Mouse (Mus musculus): Measurements from ENCODE around the gene Zdhhc5.

Zdhhc5 gene

GRCm38 (mm10) chr2:84714811-84715561 is at the start of gene Zdhhc5:
Gene Zdhhc5, minus strand, starts transcription at chr2:84715180.
- peak; percentile 98 for DNase-seq (ENCODE audit: low spot score)

GRCm38 (mm10) chr2:84762818-84763217 is 47.8 kb upstream of the Zdhhc5 start:
- DNase-seq (ENCODE audit: low spot score), result no peak

GRCm38 (mm10) chr2:84762295-84762694 is 47.3 kb upstream of the Zdhhc5 start:
- DNase-seq (ENCODE audit: low spot score), result no peak

GRCm38 (mm10) chr2:84761840-84762239 is 46.9 kb upstream of the Zdhhc5 start:
- no peak for DNase-seq (ENCODE audit: low spot score)

- DNase-seq (ENCODE audit: low spot score), result no peak
These were observed 46.3 kb upstream of the Zdhhc5 start for GRCm38 (mm10) chr2:84761309-84761708.

- no peak for DNase-seq (ENCODE audit: low spot score)
These were observed 45.8 kb upstream of the Zdhhc5 start for GRCm38 (mm10) chr2:84760777-84761176.

- DNase-seq (ENCODE audit: low spot score), result no peak
These were observed 43.7 kb upstream of the Zdhhc5 start for GRCm38 (mm10) chr2:84758542-84759127.

- DNase-seq (ENCODE audit: low spot score), result no peak
These were observed 42.2 kb upstream of the Zdhhc5 start for GRCm38 (mm10) chr2:84757026-84757682.

- DNase-seq (ENCODE audit: low spot score), result no peak
These were observed 41.3 kb upstream of the Zdhhc5 start for GRCm38 (mm10) chr2:84756245-84756644.

- DNase-seq (ENCODE audit: low spot score), result no peak
These were observed 35.1 kb upstream of the Zdhhc5 start for GRCm38 (mm10) chr2:84750115-84750514.

GRCm38 (mm10) chr2:84744126-84744525 is 29.1 kb upstream of the Zdhhc5 start:
- DNase-seq (ENCODE audit: low spot score), result no peak

- DNase-seq (ENCODE audit: low spot score), result peak; percentile 82
These were observed 28.6 kb upstream of the Zdhhc5 start, which contains the start of gene Gm19426 for GRCm38 (mm10) chr2:84743561-84743960. Gene Gm19426, minus strand, starts transcription at chr2:84743655.

- DNase-seq (ENCODE audit: low spot score), result peak; percentile 62
These were observed 27.7 kb upstream of the Zdhhc5 start for GRCm38 (mm10) chr2:84742451-84743283.

- no peak for DNase-seq (ENCODE audit: low spot score)
These were observed 27.0 kb upstream of the Zdhhc5 start for GRCm38 (mm10) chr2:84741841-84742450.

GRCm38 (mm10) chr2:84740608-84741333 is 25.8 kb upstream of the Zdhhc5 start:
- no peak for DNase-seq (ENCODE audit: low spot score)

- DNase-seq (ENCODE audit: low spot score), result no peak
These were observed 23.4 kb upstream of the Zdhhc5 start for GRCm38 (mm10) chr2:84738271-84738911.

GRCm38 (mm10) chr2:84737451-84737925 is 22.5 kb upstream of the Zdhhc5 start:
- DNase-seq (ENCODE audit: low spot score), result no peak

- DNase-seq (ENCODE audit: low spot score), result no peak
These were observed 21.6 kb upstream of the Zdhhc5 start for GRCm38 (mm10) chr2:84736312-84737161.

GRCm38 (mm10) chr2:84735346-84735920 is 20.5 kb upstream of the Zdhhc5 start:
- no peak for DNase-seq (ENCODE audit: low spot score)
